ENCODE assay signal across 13 mouse cellular contexts in the genomic region with DNA sequence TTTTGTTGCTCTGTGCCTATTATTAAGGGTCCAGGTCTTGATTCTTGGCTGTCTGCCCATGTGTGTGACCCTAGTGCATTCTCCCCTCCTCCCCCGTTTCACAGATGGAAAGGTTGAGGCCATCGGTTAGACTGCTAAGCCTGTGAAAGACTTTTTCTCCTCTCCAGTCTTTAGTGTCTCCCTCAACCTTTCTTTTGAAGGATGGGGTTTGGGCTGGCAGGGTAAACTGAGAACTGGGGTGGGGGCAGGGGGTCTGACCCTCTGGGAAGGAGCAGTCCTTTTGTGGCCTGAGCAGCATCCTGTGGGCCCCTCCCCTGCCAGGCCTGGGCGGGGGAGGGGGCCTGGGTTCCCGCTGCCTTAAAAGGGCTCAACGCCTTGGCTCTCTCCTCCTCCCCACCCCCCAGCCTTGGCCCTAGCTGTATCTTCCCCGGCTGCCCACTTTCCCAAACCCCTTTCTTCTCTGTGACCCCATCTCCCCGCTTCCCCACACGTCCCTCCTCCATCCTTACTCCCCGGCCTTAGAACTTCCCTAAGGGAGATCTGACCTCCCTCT. TPM values are rescaled to one million over a fixed set of nuclear protein-coding genes. Genes with fewer than 3 reads are reported as not detected.
DNase-seq lines count a peak whose midpoint lies in the region; ATAC-seq lines count a peak whose summit lies in the region.
"Had no signal": no experiment of that assay in that cellular context is flagged by ENCODE, and none has a peak within 500 bp of the region (broad histone marks: within the 10 kb centered on the region; RNA-seq: fewer than 3 reads in every experiment).

No protein-coding gene starts in this region.

- H3K9ac ChIP-seq in forebrain, embryonic 12.5 days = no peak overlapping the region; the same call in 1 of the 2 replicates
- no peak overlapping the region for H3K9ac ChIP-seq in forebrain, embryonic 14.5 days (ENCODE audit: low read length)
- H3K9ac ChIP-seq in liver, embryonic 12.5 days = no peak overlapping the region
- no peak overlapping the region; the same call in 1 of the 2 replicates for H3K9ac ChIP-seq in embryonic facial prominence, embryonic 15.5 days

- WGBS in forebrain, embryonic 12.5 days = 23% methylated on average over 9 of the region's 9 CpGs
- WGBS in forebrain, embryonic 14.5 days = 26% methylated on average over 8 of the region's 9 CpGs
- WGBS in liver, embryonic 12.5 days (ENCODE audit: insufficient replicate concordance) = 21% methylated on average over 9 of the region's 9 CpGs
- 27% methylated on average over 8 of the region's 9 CpGs for WGBS in embryonic facial prominence, embryonic 15.5 days

- H3K36me3 ChIP-seq in forebrain, embryonic 12.5 days (replicated peaks) = peaks cover 74% of the 10 kb centered on the region
- peaks cover 73% of the 10 kb centered on the region for H3K36me3 ChIP-seq in forebrain, embryonic 14.5 days (ENCODE audit: control insufficient read depth, insufficient read depth, low read length)
- H3K36me3 ChIP-seq in liver, embryonic 12.5 days = peaks cover 39% of the 10 kb centered on the region
- H3K36me3 ChIP-seq in embryonic facial prominence, embryonic 15.5 days = peaks cover 48% of the 10 kb centered on the region

- no peak for ATAC-seq in forebrain, embryonic 12.5 days (ENCODE audit: low FRiP score)
- no peak for ATAC-seq in forebrain, embryonic 14.5 days
- ATAC-seq in liver, embryonic 12.5 days = no peak
- no peak for ATAC-seq in embryonic facial prominence, embryonic 15.5 days (ENCODE audit: insufficient number of reproducible peaks, low FRiP score, low TSS enrichment, low read depth)
- ATAC-seq: CD4-positive, CD25-positive, alpha-beta regulatory T cell, adult 4 months had no signal

- H3K9me3 ChIP-seq in forebrain, embryonic 12.5 days = no peaks in the 10 kb centered on the region
- no peaks in the 10 kb centered on the region for H3K9me3 ChIP-seq in forebrain, embryonic 14.5 days (replicated peaks; ENCODE audit: control insufficient read depth, low read length)
- no peaks in the 10 kb centered on the region for H3K9me3 ChIP-seq in liver, embryonic 12.5 days (replicated peaks)
- H3K9me3 ChIP-seq in embryonic facial prominence, embryonic 15.5 days (replicated peaks) = no peaks in the 10 kb centered on the region
- H3K9me3 ChIP-seq: midbrain, embryonic 12.5 days had no signal

- no peak for DNase-seq in forebrain, embryonic 14.5 days (ENCODE audit: low spot score)
- DNase-seq in liver = no peak
- DNase-seq in naive thymus-derived CD4-positive, alpha-beta T cell, adult 2 months (ENCODE audit: low read depth) = peak; percentile 4
- no peak for DNase-seq in left cerebral cortex, adult 18-20 months (ENCODE audit: low spot score in 2 of 2)
- DNase-seq in left cerebral cortex, adult 8-10 months (ENCODE audit: low spot score in 2 of 2) = no peak
- DNase-seq: cerebellum, postnatal 36 days had no signal

- peaks cover 31% of the 10 kb centered on the region for H3K4me1 ChIP-seq in forebrain, embryonic 12.5 days
- H3K4me1 ChIP-seq in forebrain, embryonic 14.5 days (ENCODE audit: control insufficient read depth, insufficient read depth, low read length) = no peaks in the 10 kb centered on the region
- H3K4me1 ChIP-seq in liver, embryonic 12.5 days = peaks cover 72% of the 10 kb centered on the region
- peaks cover 64% of the 10 kb centered on the region for H3K4me1 ChIP-seq in embryonic facial prominence, embryonic 15.5 days

- no peak overlapping the region for H3K4me3 ChIP-seq in forebrain, embryonic 12.5 days (replicated peaks)
- no peak overlapping the region for H3K4me3 ChIP-seq in forebrain, embryonic 14.5 days (ENCODE audit: low read depth, low read length)
- H3K4me3 ChIP-seq in liver, embryonic 12.5 days = no peak overlapping the region
- H3K4me3 ChIP-seq in embryonic facial prominence, embryonic 15.5 days (replicated peaks) = peak overlapping the region; percentile 32
- H3K4me3 ChIP-seq: layer of hippocampus, adult 2 months; midbrain, embryonic 12.5 days had no signal

- H3K27me3 ChIP-seq in forebrain, embryonic 12.5 days = peaks cover 16% of the 10 kb centered on the region; the same call in 1 of the 2 replicates
- no peaks in the 10 kb centered on the region for H3K27me3 ChIP-seq in forebrain, embryonic 14.5 days (replicated peaks; ENCODE audit: control insufficient read depth, insufficient read depth, low read length)
- H3K27me3 ChIP-seq in liver, embryonic 12.5 days (replicated peaks) = peaks cover 93% of the 10 kb centered on the region
- no peaks in the 10 kb centered on the region for H3K27me3 ChIP-seq in embryonic facial prominence, embryonic 15.5 days

- 0 out of 2 replicates have a peak overlapping the region, but pooled peaks have one; percentile 13 for H3K27ac ChIP-seq in forebrain, embryonic 12.5 days
- H3K27ac ChIP-seq in forebrain, embryonic 14.5 days (ENCODE audit: low read depth, low read length) = no peak overlapping the region
- H3K27ac ChIP-seq in liver, embryonic 12.5 days = no peak overlapping the region
- H3K27ac ChIP-seq in embryonic facial prominence, embryonic 15.5 days (replicated peaks) = peak overlapping the region; percentile 52; the same call in 1 of the 2 replicates
- H3K27ac ChIP-seq: layer of hippocampus, adult 2 months; midbrain, embryonic 12.5 days had no signal

- H3K4me2 ChIP-seq in forebrain, embryonic 12.5 days = no peak overlapping the region
- H3K4me2 ChIP-seq in forebrain, embryonic 14.5 days (ENCODE audit: low read length) = no peak overlapping the region
- peak overlapping the region; percentile 69 for H3K4me2 ChIP-seq in liver, embryonic 12.5 days
- peak overlapping the region; percentile 34 for H3K4me2 ChIP-seq in embryonic facial prominence, embryonic 15.5 days (replicated peaks)
- H3K4me2 ChIP-seq: midbrain, embryonic 12.5 days had no signal

RNA-seq across cellular contexts. Expression of a gene that starts 1.3 kb away (rescaled TPM):
- polyA plus RNA-seq in forebrain, embryonic 12.5 days (2016; fragmentation: Nextera tagmentation; extraction: Ambion mirVana) = 10.6 and 12.3 TPM in 2 replicates
- 4.4 and 7.8 TPM in 2 replicates for polyA plus RNA-seq in forebrain, embryonic 14.5 days (2014; fragmentation: Nextera tagmentation; extraction: Ambion mirVana)
- 8.5 and 9.8 TPM in 2 replicates for polyA plus RNA-seq in liver, embryonic 12.5 days (2016; fragmentation: Nextera tagmentation; extraction: Ambion mirVana)
- polyA plus RNA-seq in embryonic facial prominence, embryonic 15.5 days (2015; fragmentation: Nextera tagmentation; extraction: Ambion mirVana) = 42.4 and 60.4 TPM in 2 replicates
- total RNA-seq in left cerebral cortex, adult 18-20 months (2021) = 10 to 100 TPM; 26.6 to 32.0 TPM
- 10 to 100 TPM; 25.0 to 39.7 (median 31.6) TPM for total RNA-seq in left cerebral cortex, adult 8-10 months (2022)

RNA-seq across cellular contexts. Expression of a gene that starts 9.0 kb away (rescaled TPM):
- 18.2 and 19.0 TPM in 2 replicates for polyA plus RNA-seq in forebrain, embryonic 12.5 days (2016; fragmentation: Nextera tagmentation; extraction: Ambion mirVana)
- polyA plus RNA-seq in forebrain, embryonic 14.5 days (2014; fragmentation: Nextera tagmentation; extraction: Ambion mirVana) = 28.0 and 29.1 TPM in 2 replicates
- 7.4 and 7.9 TPM in 2 replicates for polyA plus RNA-seq in liver, embryonic 12.5 days (2016; fragmentation: Nextera tagmentation; extraction: Ambion mirVana)
- 18.7 and 20.1 TPM in 2 replicates for polyA plus RNA-seq in embryonic facial prominence, embryonic 15.5 days (2015; fragmentation: Nextera tagmentation; extraction: Ambion mirVana)
- 100 to 1,000 TPM; 143 TPM for total RNA-seq in left cerebral cortex, adult 18-20 months (2021)
- 100 to 1,000 TPM; 139 to 148 (median 143) TPM for total RNA-seq in left cerebral cortex, adult 8-10 months (2022)
- polyA plus RNA-seq: CD4-positive, CD25-positive, alpha-beta regulatory T cell, adult 4 months had no signal

RNA-seq across cellular contexts. Expression of a gene that starts 9.4 kb away (rescaled TPM):
- 5.8 and 7.3 TPM in 2 replicates for polyA plus RNA-seq in forebrain, embryonic 12.5 days (2016; fragmentation: Nextera tagmentation; extraction: Ambion mirVana)
- 2.4 and 3.5 TPM in 2 replicates for polyA plus RNA-seq in forebrain, embryonic 14.5 days (2014; fragmentation: Nextera tagmentation; extraction: Ambion mirVana)
- polyA plus RNA-seq in liver, embryonic 12.5 days (2016; fragmentation: Nextera tagmentation; extraction: Ambion mirVana) = 1.8 TPM in 2 replicates
- polyA plus RNA-seq in embryonic facial prominence, embryonic 15.5 days (2015; fragmentation: Nextera tagmentation; extraction: Ambion mirVana) = 12.7 and 14.7 TPM in 2 replicates
- 1 to 10 TPM; 2.3 to 3.0 TPM for total RNA-seq in left cerebral cortex, adult 18-20 months (2021)
- 1 to 10 TPM; 2.0 to 2.5 (median 2.3) TPM for total RNA-seq in left cerebral cortex, adult 8-10 months (2022)

RNA-seq across cellular contexts. Expression of a gene that starts 30.5 kb away (rescaled TPM):
- polyA plus RNA-seq in forebrain, embryonic 12.5 days (2016; fragmentation: Nextera tagmentation; extraction: Ambion mirVana) = not detected in 2 replicates
- not detected in 2 replicates for polyA plus RNA-seq in forebrain, embryonic 14.5 days (2014; fragmentation: Nextera tagmentation; extraction: Ambion mirVana)
- not detected in 2 replicates for polyA plus RNA-seq in liver, embryonic 12.5 days (2016; fragmentation: Nextera tagmentation; extraction: Ambion mirVana)
- not detected in 2 replicates for polyA plus RNA-seq in embryonic facial prominence, embryonic 15.5 days (2015; fragmentation: Nextera tagmentation; extraction: Ambion mirVana)
- under 1 TPM in 1 of 2 experiments, not detected in 1; 0.35 TPM for total RNA-seq in left cerebral cortex, adult 18-20 months (2021)
- under 1 TPM in 3 of 4 experiments, not detected in 1; 0.24 to 0.79 (median 0.32) TPM for total RNA-seq in left cerebral cortex, adult 8-10 months (2022)
- total RNA-seq: gastrocnemius, postnatal 25 days had no signal
- polyA plus RNA-seq: CD4-positive, CD25-positive, alpha-beta regulatory T cell, adult 4 months; midbrain, embryonic 12.5 days had no signal

RNA-seq across cellular contexts. Expression of a gene that starts 33.2 kb away (rescaled TPM):
- polyA plus RNA-seq in forebrain, embryonic 12.5 days (2016; fragmentation: Nextera tagmentation; extraction: Ambion mirVana) = 1.1 and 1.8 TPM in 2 replicates
- polyA plus RNA-seq in forebrain, embryonic 14.5 days (2014; fragmentation: Nextera tagmentation; extraction: Ambion mirVana) = 2.2 and 3.3 TPM in 2 replicates
- 0.55 and 0.66 TPM in 2 replicates for polyA plus RNA-seq in liver, embryonic 12.5 days (2016; fragmentation: Nextera tagmentation; extraction: Ambion mirVana)
- 1.9 and 2.3 TPM in 2 replicates for polyA plus RNA-seq in embryonic facial prominence, embryonic 15.5 days (2015; fragmentation: Nextera tagmentation; extraction: Ambion mirVana)
- total RNA-seq in left cerebral cortex, adult 18-20 months (2021) = under 1 TPM; 0.16 to 0.40 TPM
- total RNA-seq in left cerebral cortex, adult 8-10 months (2022) = under 1 TPM in 3 of 4 experiments, not detected in 1; 0.37 to 0.68 (median 0.48) TPM
- total RNA-seq: gastrocnemius, postnatal 25 days had no signal
- polyA plus RNA-seq: CD4-positive, CD25-positive, alpha-beta regulatory T cell, adult 4 months had no signal

Comparison
In these comparisons a context has a peak if more than half of its experiments do, and no peak if none do; other contexts are left out.
1. H3K27ac ChIP-seq: peak in forebrain, embryonic 12.5 days (single experiment) and embryonic facial prominence, embryonic 15.5 days (single experiment); none in forebrain, embryonic 14.5 days (single experiment) and liver, embryonic 12.5 days (single experiment).
2. H3K4me2 ChIP-seq: peak in liver, embryonic 12.5 days (single experiment) and embryonic facial prominence, embryonic 15.5 days (single experiment); none in forebrain, embryonic 12.5 days (single experiment) and forebrain, embryonic 14.5 days (single experiment).